Mouse (Mus musculus): Measurements from ENCODE around the gene Itpk1. TPM values are rescaled to one million over a fixed set of nuclear protein-coding genes. Genes with fewer than 3 reads are reported as not detected.

Gene Itpk1
- polyA plus RNA-seq, 1 experiment from 2014 or later: 40.6 TPM

DNA sequence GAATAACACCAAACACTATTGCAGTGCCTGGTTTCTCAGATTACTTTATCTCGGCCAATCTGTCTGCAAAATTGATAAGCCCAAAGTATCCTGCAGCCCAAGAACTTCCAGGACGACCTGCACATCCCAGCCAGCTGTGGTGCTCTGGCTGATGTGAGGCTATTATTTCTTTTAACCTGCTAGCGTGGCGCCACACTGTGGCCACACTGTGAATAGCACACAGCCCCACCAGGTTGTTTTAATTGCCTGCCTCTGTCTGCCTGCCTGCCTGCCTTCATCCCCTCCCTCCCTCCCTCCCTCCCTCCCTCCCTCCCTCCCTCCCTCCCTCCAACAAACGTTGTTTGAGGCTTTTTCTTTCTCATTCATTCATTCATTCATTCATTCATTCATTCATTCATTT is 28.7 kb upstream of the Itpk1 start:
- 20% methylated on average over 4 of the region's 5 CpGs for WGBS
- Histone ChIP-seq H3K9me3 (ENCODE audit: control insufficient read depth, low read length) (no peaks in the 10 kb centered on the region), H3K4me2 (ENCODE audit: low read depth, low read length) (no peak overlapping the region), H3K9ac (replicated peaks; ENCODE audit: low read depth, low read length) (no peak overlapping the region), H3K27ac (ENCODE audit: low read depth, low read length) (no peak overlapping the region), H3K36me3 (ENCODE audit: control insufficient read depth, insufficient read depth, low read length) (no peaks in the 10 kb centered on the region), H3K4me3 (ENCODE audit: low read depth, low read length) (no peak overlapping the region), H3K4me1 (ENCODE audit: control insufficient read depth, insufficient read depth, low read length) (peaks cover 18% of the 10 kb centered on the region; the same call in 1 of the 2 replicates), H3K27me3 (ENCODE audit: control insufficient read depth, insufficient read depth, low read length) (no peaks in the 10 kb centered on the region)
- no peak for ATAC-seq (ENCODE audit: low read depth)

DNA sequence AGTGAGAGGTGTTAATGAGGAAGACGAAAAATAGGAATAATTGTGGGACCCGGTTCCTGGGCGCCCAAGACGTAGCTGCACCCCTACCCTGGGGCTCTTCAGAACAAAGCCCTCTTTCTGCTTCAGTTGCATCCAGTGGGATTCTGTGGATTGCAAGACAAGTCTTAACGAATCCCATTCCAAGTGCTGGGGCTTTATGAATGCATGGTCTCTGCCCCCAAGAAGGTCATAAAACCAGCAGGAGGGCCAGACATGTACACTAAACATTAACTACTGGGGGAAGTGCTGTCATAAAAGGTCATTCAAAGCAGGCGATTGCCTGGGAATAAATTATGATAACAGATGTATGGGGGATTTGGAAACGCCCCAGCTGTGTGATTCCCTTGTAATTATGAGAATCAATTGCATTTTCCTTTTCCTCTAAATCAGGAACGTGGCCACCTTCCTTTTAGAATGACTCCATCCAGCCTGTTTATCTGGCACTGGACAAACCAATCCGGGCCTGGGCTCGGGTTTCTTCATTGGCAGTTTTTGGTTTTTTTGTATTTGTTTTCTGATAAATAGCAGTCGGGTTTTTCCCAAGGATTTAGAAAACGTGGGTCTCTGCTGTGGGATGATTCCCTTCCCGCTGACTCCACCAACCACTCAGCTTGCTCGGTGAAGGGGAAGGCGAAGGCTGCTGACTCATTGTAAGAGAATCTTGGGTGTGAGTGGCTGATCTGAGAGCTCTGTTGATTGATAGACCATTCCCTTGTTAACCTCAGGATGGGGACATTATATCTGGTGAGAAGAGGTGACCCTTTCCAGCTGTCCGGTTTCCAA is 26.3 kb upstream of the Itpk1 start:
- H3K27me3 ChIP-seq (ENCODE audit: control insufficient read depth, insufficient read depth, low read length): no peaks in the 10 kb centered on the region
- no peaks in the 10 kb centered on the region for H3K9me3 ChIP-seq (ENCODE audit: control insufficient read depth, low read length)
- H3K9ac ChIP-seq (replicated peaks; ENCODE audit: low read depth, low read length): no peak overlapping the region
- peak overlapping the region; percentile 51 for H3K4me2 ChIP-seq (ENCODE audit: low read depth, low read length)
- H3K36me3 ChIP-seq (ENCODE audit: control insufficient read depth, insufficient read depth, low read length): no peaks in the 10 kb centered on the region
- peak overlapping the region; percentile 78 for H3K27ac ChIP-seq (ENCODE audit: low read depth, low read length)
- 6% methylated on average over 16 of the region's 16 CpGs for WGBS
- peaks cover 18% of the 10 kb centered on the region; the same call in 1 of the 2 replicates for H3K4me1 ChIP-seq (ENCODE audit: control insufficient read depth, insufficient read depth, low read length)
- H3K4me3 ChIP-seq (ENCODE audit: low read depth, low read length): peak overlapping the region; percentile 7
- peak; percentile 72 for ATAC-seq (ENCODE audit: low read depth)

DNA sequence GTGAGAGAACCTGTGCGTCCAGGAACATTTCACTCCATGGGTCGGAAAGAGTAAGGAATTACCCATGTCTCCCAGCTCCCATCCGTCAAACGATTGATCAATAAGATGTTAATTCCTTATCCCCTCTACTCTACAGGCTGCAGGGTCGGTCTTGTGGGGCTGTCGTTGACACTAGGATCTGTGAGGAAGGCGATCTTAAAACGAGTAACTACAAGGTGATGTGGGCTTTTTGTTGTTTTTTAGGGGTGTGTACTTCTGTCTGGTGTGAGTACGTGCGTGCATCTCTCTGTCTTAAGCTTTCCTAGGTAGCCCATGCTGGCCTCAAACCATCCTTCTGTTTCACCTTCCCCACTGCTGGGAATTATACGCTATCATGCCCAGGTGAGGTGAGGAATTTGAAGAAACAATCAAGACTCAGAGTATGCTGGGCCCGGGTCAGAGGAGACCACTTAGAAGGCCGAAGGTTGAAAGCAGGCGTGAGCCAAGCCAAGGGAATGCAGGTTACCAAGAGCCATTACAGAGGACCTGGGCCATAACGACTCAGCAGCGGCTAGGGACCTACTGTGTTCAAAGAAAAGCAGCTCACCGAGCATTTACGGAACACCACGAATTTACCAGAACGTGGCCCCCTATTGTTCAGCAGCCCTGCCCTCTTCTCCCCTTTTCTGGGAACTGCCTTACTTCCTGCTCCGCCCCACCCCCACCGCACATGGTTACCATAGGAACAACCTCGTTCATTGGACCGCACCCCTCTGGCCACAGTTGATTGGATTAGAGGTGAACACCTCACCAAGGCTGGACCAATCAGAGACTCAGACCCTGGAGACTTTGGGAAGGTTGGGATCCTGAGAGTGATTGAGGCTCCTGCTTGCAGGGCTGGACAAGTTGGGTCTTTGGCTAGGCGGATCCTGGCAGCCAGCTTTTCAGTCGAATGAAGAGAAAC is 25.4 kb upstream of the Itpk1 start:
- peaks cover 18% of the 10 kb centered on the region; the same call in 1 of the 2 replicates for H3K4me1 ChIP-seq (ENCODE audit: control insufficient read depth, insufficient read depth, low read length)

DNA sequence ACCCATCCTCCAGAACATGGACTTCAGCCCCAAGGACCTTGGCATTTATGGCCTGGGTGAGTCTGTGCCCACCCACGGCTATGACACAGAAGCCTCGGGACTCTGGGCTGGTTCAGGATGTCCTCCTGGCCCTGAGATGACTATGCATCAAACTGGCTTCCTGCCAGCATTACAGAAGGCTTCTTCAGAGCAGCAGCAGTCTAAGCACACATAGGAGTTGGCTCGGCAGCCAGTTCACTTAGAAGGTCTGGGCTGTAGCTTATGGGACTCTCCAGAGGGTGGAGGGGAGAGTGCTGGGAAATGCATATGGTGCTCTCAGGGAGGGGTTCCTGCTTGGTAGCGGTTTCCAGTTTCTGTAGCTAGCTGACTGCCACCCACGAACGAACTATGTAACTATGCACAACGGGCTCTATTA is 21.0 kb upstream of the Itpk1 start:
- Histone ChIP-seq H3K9ac (replicated peaks; ENCODE audit: low read depth, low read length) (no peak overlapping the region), H3K27ac (ENCODE audit: low read depth, low read length) (no peak overlapping the region), H3K4me2 (ENCODE audit: low read depth, low read length) (no peak overlapping the region), H3K36me3 (ENCODE audit: control insufficient read depth, insufficient read depth, low read length) (no peaks in the 10 kb centered on the region), H3K4me3 (ENCODE audit: low read depth, low read length) (no peak overlapping the region), H3K9me3 (ENCODE audit: control insufficient read depth, low read length) (no peaks in the 10 kb centered on the region), H3K27me3 (ENCODE audit: control insufficient read depth, insufficient read depth, low read length) (no peaks in the 10 kb centered on the region), H3K4me1 (ENCODE audit: control insufficient read depth, insufficient read depth, low read length) (peaks cover 10% of the 10 kb centered on the region; the same call in 1 of the 2 replicates)
- 70% methylated on average over 7 of the region's 7 CpGs for WGBS
- no peak for ATAC-seq (ENCODE audit: low read depth)

More for the DNA sequence above, 25.4 kb upstream of the Itpk1 start:
- Histone ChIP-seq H3K9ac (replicated peaks; ENCODE audit: low read depth, low read length) (no peak overlapping the region), H3K27ac (ENCODE audit: low read depth, low read length) (peak overlapping the region; percentile 78), H3K36me3 (ENCODE audit: control insufficient read depth, insufficient read depth, low read length) (no peaks in the 10 kb centered on the region), H3K4me2 (ENCODE audit: low read depth, low read length) (peak overlapping the region; percentile 51), H3K4me3 (ENCODE audit: low read depth, low read length) (peak overlapping the region; percentile 7; the same call in 1 of the 2 replicates), H3K9me3 (ENCODE audit: control insufficient read depth, low read length) (no peaks in the 10 kb centered on the region), H3K27me3 (ENCODE audit: control insufficient read depth, insufficient read depth, low read length) (no peaks in the 10 kb centered on the region)
- WGBS: 23% methylated on average over 26 of the region's 26 CpGs
- ATAC-seq (ENCODE audit: low read depth): peak; percentile 98

GRCm38 (mm10) chr12:102725146-102725545 is 20.4 kb upstream of the Itpk1 start:
- no peak overlapping the region for H3K9ac ChIP-seq (replicated peaks; ENCODE audit: low read depth, low read length)
- H3K4me2 ChIP-seq (ENCODE audit: low read depth, low read length): no peak overlapping the region
- H3K9me3 ChIP-seq (ENCODE audit: control insufficient read depth, low read length): no peaks in the 10 kb centered on the region
- H3K36me3 ChIP-seq (ENCODE audit: control insufficient read depth, insufficient read depth, low read length): no peaks in the 10 kb centered on the region
- no peak overlapping the region for H3K27ac ChIP-seq (ENCODE audit: low read depth, low read length)
- no peak overlapping the region for H3K4me3 ChIP-seq (ENCODE audit: low read depth, low read length)
- H3K4me1 ChIP-seq (ENCODE audit: control insufficient read depth, insufficient read depth, low read length): peaks cover 7% of the 10 kb centered on the region; the same call in 1 of the 2 replicates
- ATAC-seq (ENCODE audit: low read depth): no peak
- WGBS: 95% methylated on average over 6 of the region's 6 CpGs
- H3K27me3 ChIP-seq (ENCODE audit: control insufficient read depth, insufficient read depth, low read length): no peaks in the 10 kb centered on the region

GRCm38 (mm10) chr12:102723861-102724260 is 19.1 kb upstream of the Itpk1 start:
- ATAC-seq (ENCODE audit: low read depth): no peak

DNA sequence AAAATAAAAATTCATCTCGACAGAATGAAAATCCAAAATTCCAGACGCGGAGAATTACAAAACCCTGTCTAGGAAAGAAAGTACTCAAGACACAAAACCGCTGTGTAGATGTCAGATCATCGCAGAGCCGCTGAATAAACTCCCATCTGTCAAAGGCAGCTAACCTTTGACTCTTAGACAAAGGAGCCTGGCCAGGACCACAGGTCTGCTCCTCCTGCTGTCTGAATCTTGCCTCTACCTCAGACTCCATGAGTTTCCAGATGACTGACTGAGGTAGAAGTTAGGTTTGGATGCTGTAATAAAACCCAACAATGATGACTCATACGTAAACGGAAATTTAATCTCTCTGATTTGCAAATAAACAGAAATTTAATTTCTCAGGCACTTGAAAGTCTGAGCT is 18.2 kb upstream of the Itpk1 start:
- ATAC-seq (ENCODE audit: low read depth): no peak
- H3K9ac ChIP-seq (replicated peaks; ENCODE audit: low read depth, low read length): no peak overlapping the region

More at GRCm38 (mm10) chr12:102723861-102724260, 19.1 kb upstream of the Itpk1 start:
- Histone ChIP-seq H3K4me1 (ENCODE audit: control insufficient read depth, insufficient read depth, low read length) (no peaks in the 10 kb centered on the region), H3K9me3 (ENCODE audit: control insufficient read depth, low read length) (no peaks in the 10 kb centered on the region), H3K4me3 (ENCODE audit: low read depth, low read length) (no peak overlapping the region), H3K9ac (replicated peaks; ENCODE audit: low read depth, low read length) (no peak overlapping the region), H3K4me2 (ENCODE audit: low read depth, low read length) (no peak overlapping the region), H3K27ac (ENCODE audit: low read depth, low read length) (no peak overlapping the region), H3K36me3 (ENCODE audit: control insufficient read depth, insufficient read depth, low read length) (no peaks in the 10 kb centered on the region), H3K27me3 (ENCODE audit: control insufficient read depth, insufficient read depth, low read length) (no peaks in the 10 kb centered on the region)
- 83% methylated on average over 6 of the region's 6 CpGs for WGBS

GRCm38 (mm10) chr12:102722451-102722850 is 17.7 kb upstream of the Itpk1 start:
- H3K9ac ChIP-seq (replicated peaks; ENCODE audit: low read depth, low read length): no peak overlapping the region
- no peaks in the 10 kb centered on the region for H3K27me3 ChIP-seq (ENCODE audit: control insufficient read depth, insufficient read depth, low read length)
- no peak for ATAC-seq (ENCODE audit: low read depth)
- no peaks in the 10 kb centered on the region for H3K36me3 ChIP-seq (ENCODE audit: control insufficient read depth, insufficient read depth, low read length)
- H3K4me2 ChIP-seq (ENCODE audit: low read depth, low read length): no peak overlapping the region
- no peak overlapping the region for H3K4me3 ChIP-seq (ENCODE audit: low read depth, low read length)
- 56% methylated on average over 11 of the region's 11 CpGs for WGBS
- H3K9me3 ChIP-seq (ENCODE audit: control insufficient read depth, low read length): no peaks in the 10 kb centered on the region
- H3K27ac ChIP-seq (ENCODE audit: low read depth, low read length): no peak overlapping the region
- no peaks in the 10 kb centered on the region for H3K4me1 ChIP-seq (ENCODE audit: control insufficient read depth, insufficient read depth, low read length)

More for the DNA sequence above, 18.2 kb upstream of the Itpk1 start:
- Histone ChIP-seq H3K4me1 (ENCODE audit: control insufficient read depth, insufficient read depth, low read length) (no peaks in the 10 kb centered on the region), H3K27me3 (ENCODE audit: control insufficient read depth, insufficient read depth, low read length) (no peaks in the 10 kb centered on the region), H3K9me3 (ENCODE audit: control insufficient read depth, low read length) (no peaks in the 10 kb centered on the region), H3K4me3 (ENCODE audit: low read depth, low read length) (no peak overlapping the region), H3K36me3 (ENCODE audit: control insufficient read depth, insufficient read depth, low read length) (no peaks in the 10 kb centered on the region), H3K27ac (ENCODE audit: low read depth, low read length) (no peak overlapping the region), H3K4me2 (ENCODE audit: low read depth, low read length) (no peak overlapping the region)
- 72% methylated on average over 8 of the region's 8 CpGs for WGBS

Data from neural tube, embryonic 14.5 days (tissue).